Mouse (Mus musculus) myocyte (in vitro differentiated cells): ENCODE data around the gene Gm16181. TPM values are rescaled to one million over a fixed set of nuclear protein-coding genes. Genes with fewer than 3 reads are reported as not detected.

Source experiments
- H3K27me3 ChIP-seq: one replicate; pipeline ENCODE4 v1.6.1; 2011; ENCODE audit not compliant: control insufficient read depth, insufficient read depth, insufficient read length
- H3K36me3 ChIP-seq: one replicate; pipeline ENCODE4 v1.6.1; 2011; ENCODE audit not compliant: control insufficient read depth, insufficient read depth
- H3K4me2 ChIP-seq: one replicate; pipeline ENCODE4 v1.6.1; 2011; ENCODE audit warnings: low read depth, control low read depth
- H3K4me3 ChIP-seq: one replicate; pipeline ENCODE4 v1.5.1; 2011; ENCODE audit warnings: mild to moderate bottlenecking, control low read depth, moderate library complexity
- H3K79me2 ChIP-seq: one replicate; pipeline ENCODE4 v1.6.1; 2011; ENCODE audit not compliant: control insufficient read depth, insufficient read depth
- H3ac ChIP-seq: one replicate; pipeline ENCODE4 v1.6.1; 2011; ENCODE audit not compliant: control insufficient read depth, insufficient read length
- CEBPB ChIP-seq: IDR thresholded peaks from 2 replicates; pipeline ENCODE4 v1.6.1; 2011; ENCODE audit warnings: mild to moderate bottlenecking, moderate library complexity; ENCODE audit not compliant: poor library complexity, insufficient read depth, severe bottlenecking
- E2F4 ChIP-seq: IDR thresholded peaks from one replicate; pipeline ENCODE4 v1.6.1; 2011; ENCODE audit warnings: mild to moderate bottlenecking, control low read depth, moderate library complexity; ENCODE audit not compliant: insufficient read depth
- MAX ChIP-seq: IDR thresholded peaks from one replicate; pipeline ENCODE4 v1.6.1; 2011; ENCODE audit warnings: low read depth, mild to moderate bottlenecking, control low read depth
- MYOD1 ChIP-seq, 3 experiments: IDR thresholded peaks; one replicate each; pipeline ENCODE4 v1.6.1; 2011; ENCODE audit warnings: control low read depth in 2 of 3, low read depth in 2 of 3, mild to moderate bottlenecking in 2 of 3, moderate library complexity in 1 of 3; ENCODE audit not compliant: insufficient read length in 2 of 3, control insufficient read depth in 1 of 3
- MYOG ChIP-seq, 3 experiments: IDR thresholded peaks; one replicate each; pipeline ENCODE4 v1.6.1; 2011; ENCODE audit warnings: control low read depth in 2 of 3, low read depth in 2 of 3, mild to moderate bottlenecking in 2 of 3; ENCODE audit not compliant: insufficient read length in 2 of 3, control insufficient read depth in 1 of 3, insufficient read depth in 1 of 3
- POLR2A ChIP-seq: IDR thresholded peaks from one replicate; pipeline ENCODE4 v1.6.1; 2011; ENCODE audit warnings: low read depth, mild to moderate bottlenecking, control low read depth, moderate library complexity; ENCODE audit not compliant: insufficient read length
- POLR2AphosphoS2 ChIP-seq: IDR thresholded peaks from one replicate; pipeline ENCODE4 v1.6.1; 2011; ENCODE audit warnings: low read depth, control low read depth; ENCODE audit not compliant: insufficient read length
- REST ChIP-seq: IDR thresholded peaks from one replicate; pipeline ENCODE4 v1.6.1; 2011; ENCODE audit warnings: mild to moderate bottlenecking, control low read depth, moderate library complexity; ENCODE audit not compliant: insufficient read depth, insufficient read length
- SRF ChIP-seq: IDR thresholded peaks from one replicate; pipeline ENCODE4 v1.6.1; 2011; ENCODE audit warnings: low read depth; ENCODE audit not compliant: control insufficient read depth, insufficient read length
- TCF12 ChIP-seq: IDR thresholded peaks from one replicate; pipeline ENCODE4 v1.6.1; 2011; ENCODE audit warnings: mild to moderate bottlenecking, control low read depth; ENCODE audit not compliant: poor library complexity, insufficient read depth, severe bottlenecking
- TCF3 ChIP-seq: IDR thresholded peaks from one replicate; pipeline ENCODE4 v1.6.1; 2011; ENCODE audit warnings: low read depth, control low read depth; ENCODE audit not compliant: insufficient read length
- USF1 ChIP-seq: IDR thresholded peaks from one replicate; pipeline ENCODE4 v1.6.1; 2011; ENCODE audit warnings: low read depth, mild to moderate bottlenecking, control low read depth, moderate library complexity
- polyA plus RNA-seq: library from polyadenylated mRNA; unstranded; fragments of >200 nt; fragmentation: generic; extraction: Trizol; gene quantifications from one replicate; pipeline ENCODE4 v1.2.1, GENCODE M21; 2012; ENCODE audit warnings: missing spikeins

The Gm16181 gene
- polyA plus RNA-seq, 1 experiment = 0.18 TPM

DNA sequence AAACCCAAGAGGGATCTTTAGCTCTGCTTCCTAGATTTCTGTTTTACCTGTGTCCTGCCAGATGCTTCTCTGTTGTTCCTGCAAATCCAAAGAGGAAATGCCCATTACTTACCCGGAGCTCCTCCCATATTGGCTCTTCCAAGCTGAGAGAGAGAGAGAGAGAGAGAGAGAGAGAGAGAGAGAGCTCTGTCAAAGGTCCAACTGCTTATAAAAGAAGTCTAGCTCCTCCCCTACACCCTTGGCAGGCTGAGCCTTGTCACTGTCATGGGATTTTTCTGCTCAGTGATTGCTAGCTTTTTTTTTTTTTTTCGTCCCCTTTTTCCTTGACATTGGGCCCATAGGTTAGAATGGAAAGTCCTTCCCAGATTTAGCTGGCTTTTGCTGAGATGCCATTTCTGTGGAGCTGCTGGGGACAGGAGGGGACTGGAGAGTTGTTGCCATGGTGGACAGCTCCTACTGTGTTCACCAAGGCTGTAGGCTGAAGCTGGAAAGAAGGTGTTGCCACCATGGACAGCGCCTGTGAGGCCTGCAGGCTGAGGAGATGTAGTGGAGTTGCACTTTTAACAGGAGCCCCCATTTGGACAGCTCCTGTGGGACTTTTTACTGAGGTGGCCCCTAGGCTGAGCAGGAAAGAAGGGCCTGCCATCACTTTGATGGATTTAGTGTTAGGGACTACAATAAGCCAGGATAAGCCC lies 49.2 kb downstream of the Gm16181 start:
- Histone ChIP-seq H3K4me2 (no peak overlapping the region), H3K4me3 (no peak overlapping the region), H3K79me2 (no peaks in the 10 kb centered on the region), H3K27me3 (no peaks in the 10 kb centered on the region), H3K36me3 (no peaks in the 10 kb centered on the region), H3ac (no peak overlapping the region)
- TF ChIP-seq MYOD1 (IDR thresholded peaks at IDR 0.05; ENCODE audit: control insufficient read depth in 1 of 3, insufficient read length in 2 of 3, low read depth in 2 of 3) (no peak), TCF3 (no peak), POLR2A (no peak), MAX (no peak), REST (no peak), E2F4 (no peak), POLR2AphosphoS2 (no peak), CEBPB (no peak), TCF12 (no peak)

GRCm38 (mm10) chr17:35272249-35272648 lies 51.6 kb downstream of the Gm16181 start:
- Histone ChIP-seq H3ac (no peak overlapping the region), H3K36me3 (no peaks in the 10 kb centered on the region), H3K27me3 (no peaks in the 10 kb centered on the region), H3K4me3 (no peak overlapping the region), H3K4me2 (no peak overlapping the region), H3K79me2 (no peaks in the 10 kb centered on the region)
- no peak for TF ChIP-seq MYOD1 (IDR thresholded peaks at IDR 0.05; ENCODE audit: control insufficient read depth in 1 of 3, insufficient read length in 2 of 3, low read depth in 2 of 3)
- no peak for TF ChIP-seq E2F4
- TF ChIP-seq REST = no peak
- TF ChIP-seq TCF12 = no peak
- no peak for TF ChIP-seq USF1
- TF ChIP-seq POLR2AphosphoS2 = no peak
- no peak for TF ChIP-seq MYOG (IDR thresholded peaks at IDR 0.05; ENCODE audit: control insufficient read depth in 1 of 3, insufficient read depth in 1 of 3, insufficient read length in 2 of 3, low read depth in 2 of 3)
- no peak for TF ChIP-seq MAX
- no peak for TF ChIP-seq SRF
- TF ChIP-seq TCF3 = no peak

Other genes starting within 250 kb of the Gm16181 start
- gene Hspa1a, start 248.7 kb upstream of the Gm16181 start, polyA plus RNA-seq = 1.8 TPM
- 1.3 TPM for gene Hspa1l, start 248.1 kb upstream of the Gm16181 start, polyA plus RNA-seq
- gene Lsm2, start 239.0 kb upstream of the Gm16181 start, polyA plus RNA-seq = 52.3 TPM
- gene Vars, start 219.8 kb upstream of the Gm16181 start, polyA plus RNA-seq = 208 TPM
- gene Vwa7, start 204.3 kb upstream of the Gm16181 start, polyA plus RNA-seq = 0.05 TPM
- 0.14 TPM for gene Sapcd1, start 192.8 kb upstream of the Gm16181 start, polyA plus RNA-seq
- gene Msh5, start 174.1 kb upstream of the Gm16181 start, polyA plus RNA-seq = 2.1 TPM
- gene Clic1, start 170.9 kb upstream of the Gm16181 start, polyA plus RNA-seq = 412 TPM
- 101 TPM for gene Ddah2, start 161.8 kb upstream of the Gm16181 start, polyA plus RNA-seq
- gene Ly6g6c, start 155.4 kb upstream of the Gm16181 start, polyA plus RNA-seq = 0.18 TPM
- not detected for gene Mpig6b, start 154.7 kb upstream of the Gm16181 start, polyA plus RNA-seq
- gene Ly6g6e, start 143.9 kb upstream of the Gm16181 start, polyA plus RNA-seq = not detected
- not detected for gene Ly6g6d, start 142.8 kb upstream of the Gm16181 start, polyA plus RNA-seq
- not detected for gene Ly6g6f, start 135.2 kb upstream of the Gm16181 start, polyA plus RNA-seq
- 64.7 TPM for gene Abhd16a, start 131.6 kb upstream of the Gm16181 start, polyA plus RNA-seq
- not detected for gene Ly6g5c, start 112.6 kb upstream of the Gm16181 start, polyA plus RNA-seq
- 0.11 TPM for gene Ly6g5b, start 105.4 kb upstream of the Gm16181 start, polyA plus RNA-seq
- gene Gpank1, start 99.4 kb upstream of the Gm16181 start, polyA plus RNA-seq = 17.4 TPM
- gene Csnk2b, start 98.8 kb upstream of the Gm16181 start, polyA plus RNA-seq = 320 TPM
- 12.8 TPM for gene D17H6S53E, start 94.5 kb upstream of the Gm16181 start, polyA plus RNA-seq
- gene Apom, start 88.8 kb upstream of the Gm16181 start, polyA plus RNA-seq = 0.18 TPM
- gene Bag6, start 85.7 kb upstream of the Gm16181 start, polyA plus RNA-seq = 271 TPM
- gene Prrc2a, start 55.9 kb upstream of the Gm16181 start, polyA plus RNA-seq = 153 TPM
- gene Aif1, start 44.8 kb upstream of the Gm16181 start, polyA plus RNA-seq = not detected
- gene Lst1, start 32.4 kb upstream of the Gm16181 start, polyA plus RNA-seq = 4.3 TPM
- 0.05 TPM for gene Ltb, start 26.4 kb upstream of the Gm16181 start, polyA plus RNA-seq
- 0.05 TPM for gene Tnf, start 18.8 kb upstream of the Gm16181 start, polyA plus RNA-seq
- 0.26 TPM for gene Lta, start 15.5 kb upstream of the Gm16181 start, polyA plus RNA-seq
- 2.0 TPM for gene Atp6v1g2, start 12.8 kb downstream of the Gm16181 start, polyA plus RNA-seq
- 27.1 TPM for gene Nfkbil1, start 15.0 kb downstream of the Gm16181 start, polyA plus RNA-seq
- gene Ddx39b, start 20.9 kb downstream of the Gm16181 start, polyA plus RNA-seq = 268 TPM
- gene H2-D1, start 41.9 kb downstream of the Gm16181 start, polyA plus RNA-seq = 38.3 TPM
- gene H2-Q1, start 99.6 kb downstream of the Gm16181 start, polyA plus RNA-seq = 6.6 TPM
- gene H2-Q2, start 121.4 kb downstream of the Gm16181 start, polyA plus RNA-seq = 0.17 TPM
- gene H2-Q4, start 158.8 kb downstream of the Gm16181 start, polyA plus RNA-seq = 8.3 TPM
- not detected for gene H2-Q6, start 204.0 kb downstream of the Gm16181 start, polyA plus RNA-seq
- 0.06 TPM for gene H2-Q7, start 218.3 kb downstream of the Gm16181 start, polyA plus RNA-seq
- 0.02 TPM for gene H2-Q10, start 249.3 kb downstream of the Gm16181 start, polyA plus RNA-seq